Mouse (Mus musculus) forebrain, embryonic 16.5 days (tissue): Measurements from ENCODE around the gene Mgmt. TPM values are rescaled to one million over a fixed set of nuclear protein-coding genes. Genes with fewer than 3 reads are reported as not detected.

Source experiments
- ATAC-seq: fragments of 200-750 bp; cut with Nextera tagmentation; 2 replicates; pipeline ENCODE4 v1.8.0; 2017; ENCODE audit warnings: mild to moderate bottlenecking, moderate library complexity
- H3K27ac ChIP-seq: fragments of 300-500 bp; sonication (generic); 2 replicates; pipeline ENCODE4 v1.5.1; 2014; ENCODE audit warnings: low read length, control low read depth
- H3K27me3 ChIP-seq: fragments of 300-500 bp; sonication (generic); replicated peaks from 2 replicates; pipeline ENCODE4 v1.6.1; 2014; ENCODE audit warnings: low read length; ENCODE audit not compliant: control insufficient read depth, insufficient read depth
- H3K36me3 ChIP-seq: fragments of 300-500 bp; sonication (generic); 2 replicates; pipeline ENCODE4 v1.6.1; 2014; ENCODE audit not compliant: control insufficient read depth, insufficient read depth
- H3K4me1 ChIP-seq: fragments of 300-500 bp; sonication (generic); replicated peaks from 2 replicates; pipeline ENCODE4 v1.6.1; 2014; ENCODE audit warnings: low read length; ENCODE audit not compliant: control insufficient read depth, insufficient read depth
- H3K4me2 ChIP-seq: fragments of 300-500 bp; sonication (generic); 2 replicates; pipeline ENCODE4 v1.6.1; 2014; ENCODE audit warnings: mild to moderate bottlenecking, low read length, control low read depth
- H3K4me3 ChIP-seq: fragments of 300-500 bp; sonication (generic); replicated peaks from 2 replicates; pipeline ENCODE4 v1.5.1; 2014; ENCODE audit warnings: mild to moderate bottlenecking, low read length, control low read depth
- H3K9ac ChIP-seq: fragments of 300-500 bp; sonication (generic); replicated peaks from 2 replicates; pipeline ENCODE4 v1.6.1; 2014; ENCODE audit warnings: low read depth, low read length, control low read depth
- H3K9me3 ChIP-seq: fragments of 300-500 bp; sonication (generic); 2 replicates; pipeline ENCODE4 v1.6.1; 2016; ENCODE audit warnings: low read length; ENCODE audit not compliant: control insufficient read depth
- WGBS: fragments of 180-500 bp; shearing (Covaris S2); extraction: QIAGEN DNeasy Blood & Tissue Kit; methylation state at CpG from one replicate; pipeline ENCODE4 v1.1.7; 2014; 5-methylcytosine and 5-hydroxymethylcytosine counted together
- polyA plus RNA-seq: library from polyadenylated mRNA; unstranded; fragments of >200 nt; fragmentation: Nextera tagmentation; extraction: Ambion mirVana; gene quantifications from 2 replicates; pipeline ENCODE4 v1.2.1, GENCODE M21; 2015

Gene Mgmt
- 1.0 and 1.2 TPM in 2 replicates for polyA plus RNA-seq

GRCm38 (mm10) chr7:136894106-136894986, at the start of gene Mgmt:
Mgmt (plus strand) TSS chr7:136894614.
- no peak within 1 kb of the TSS for H3K27ac ChIP-seq
- H3K4me2 ChIP-seq = peak within 1 kb of the TSS; percentile 46
- H3K4me3 ChIP-seq = peak within 1 kb of the TSS; percentile 37
- peak within 1 kb of the TSS; percentile 19 for H3K9ac ChIP-seq
- peaks cover 4% of the 10 kb centered on the region; the same call in 1 of the 2 replicates for H3K4me1 ChIP-seq
- ATAC-seq = peak; percentile 99
- WGBS = 11% methylated on average over 33 of the region's 33 CpGs
- H3K36me3 ChIP-seq = no peaks in the 10 kb centered on the region
- H3K9me3 ChIP-seq = no peaks in the 10 kb centered on the region
- no peaks in the 10 kb centered on the region for H3K27me3 ChIP-seq

GRCm38 (mm10) chr7:136844835-136845234, 49.6 kb upstream of the Mgmt start:
- no peaks in the 10 kb centered on the region for H3K36me3 ChIP-seq
- H3K4me1 ChIP-seq = peaks cover 16% of the 10 kb centered on the region
- no peaks in the 10 kb centered on the region for H3K9me3 ChIP-seq
- 22% methylated on average over 5 of the region's 5 CpGs for WGBS
- no peak overlapping the region for H3K27ac ChIP-seq
- H3K4me2 ChIP-seq = no peak overlapping the region
- no peak overlapping the region for H3K9ac ChIP-seq
- 0 out of 2 replicates have a peak, but pooled peaks cover 12% of the 10 kb centered on the region for H3K27me3 ChIP-seq
- ATAC-seq = peak; percentile 50; the same call in 1 of the 2 replicates
- H3K4me3 ChIP-seq = no peak overlapping the region

GRCm38 (mm10) chr7:136845321-136845720, 49.1 kb upstream of the Mgmt start:
- no peaks in the 10 kb centered on the region for H3K9me3 ChIP-seq
- no peak overlapping the region for H3K9ac ChIP-seq
- peak overlapping the region; percentile 29 for H3K4me2 ChIP-seq
- peak; percentile 59 for ATAC-seq
- no peak overlapping the region for H3K4me3 ChIP-seq
- peaks cover 16% of the 10 kb centered on the region for H3K4me1 ChIP-seq
- 4% methylated on average over 9 of the region's 9 CpGs for WGBS
- H3K27ac ChIP-seq = no peak overlapping the region
- H3K36me3 ChIP-seq = no peaks in the 10 kb centered on the region
- 0 out of 2 replicates have a peak, but pooled peaks cover 12% of the 10 kb centered on the region for H3K27me3 ChIP-seq

- Histone ChIP-seq H3K36me3 (no peaks in the 10 kb centered on the region), H3K27ac (no peak overlapping the region), H3K4me3 (no peak overlapping the region), H3K4me2 (peak overlapping the region; percentile 29; the same call in 1 of the 2 replicates), H3K9me3 (no peaks in the 10 kb centered on the region), H3K4me1 (peaks cover 16% of the 10 kb centered on the region), H3K9ac (no peak overlapping the region), H3K27me3 (0 out of 2 replicates have a peak, but pooled peaks cover 9% of the 10 kb centered on the region)
- ATAC-seq = no peak
- 30% methylated on average over 10 of the region's 10 CpGs for WGBS
These were observed 48.3 kb upstream of the Mgmt start for GRCm38 (mm10) chr7:136846086-136846620.

- Histone ChIP-seq H3K9ac (no peak overlapping the region), H3K27ac (no peak overlapping the region), H3K4me3 (no peak overlapping the region), H3K4me1 (peaks cover 16% of the 10 kb centered on the region), H3K9me3 (no peaks in the 10 kb centered on the region), H3K36me3 (no peaks in the 10 kb centered on the region), H3K4me2 (no peak overlapping the region), H3K27me3 (0 out of 2 replicates have a peak, but pooled peaks cover 9% of the 10 kb centered on the region)
- ATAC-seq = no peak
- WGBS = 87% methylated on average over 6 of the region's 6 CpGs
These were observed 46.8 kb upstream of the Mgmt start for GRCm38 (mm10) chr7:136847601-136848000.

DNA sequence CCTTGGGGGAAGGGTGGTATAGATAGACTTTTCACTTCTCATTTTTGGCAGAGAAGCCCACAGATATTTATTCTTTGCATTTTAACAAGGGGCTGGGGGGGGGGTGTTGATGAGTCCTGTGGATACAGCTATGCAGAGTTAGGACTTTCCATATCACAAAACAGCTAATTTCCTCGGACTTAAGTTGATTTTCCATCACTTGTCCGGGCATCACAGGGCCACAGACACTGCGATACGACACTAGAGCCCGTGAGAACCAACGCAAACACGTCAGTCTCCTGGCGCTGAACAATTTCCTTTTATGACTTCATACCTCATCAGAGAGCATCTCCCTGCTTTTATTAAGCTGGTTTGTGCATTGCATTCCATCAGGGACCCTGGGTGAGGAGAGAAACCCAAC, 45.7 kb upstream of the Mgmt start:
- H3K27me3 ChIP-seq = 0 out of 2 replicates have a peak, but pooled peaks cover 4% of the 10 kb centered on the region
- H3K9me3 ChIP-seq = no peaks in the 10 kb centered on the region
- H3K27ac ChIP-seq = no peak overlapping the region
- H3K9ac ChIP-seq = no peak overlapping the region
- H3K36me3 ChIP-seq = no peaks in the 10 kb centered on the region
- H3K4me2 ChIP-seq = no peak overlapping the region
- peaks cover 16% of the 10 kb centered on the region for H3K4me1 ChIP-seq
- H3K4me3 ChIP-seq = no peak overlapping the region
- 78% methylated on average over 8 of the region's 8 CpGs for WGBS
- ATAC-seq = no peak

DNA sequence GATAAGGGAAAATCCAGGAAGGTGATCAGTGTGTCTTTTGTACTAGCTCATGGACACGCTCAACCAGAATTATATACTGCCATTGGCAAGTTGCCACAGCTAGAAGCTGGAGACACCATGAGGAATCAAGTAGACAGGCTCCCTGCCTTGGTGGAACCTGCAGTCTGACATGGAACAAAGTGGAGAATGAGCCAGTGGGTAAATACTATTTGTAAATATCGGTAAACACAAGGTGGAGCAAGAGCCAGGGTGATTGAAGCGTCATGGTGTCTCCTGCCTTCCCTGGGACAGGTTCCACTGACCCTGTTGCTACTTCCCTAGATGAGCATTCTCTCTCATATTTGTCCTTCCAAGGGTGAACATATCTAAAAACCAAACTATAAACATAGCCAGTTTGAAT, 44.6 kb upstream of the Mgmt start:
- no peak overlapping the region for H3K4me3 ChIP-seq
- H3K9me3 ChIP-seq = no peaks in the 10 kb centered on the region
- 84% methylated on average over 3 of the region's 3 CpGs for WGBS
- no peak for ATAC-seq
- H3K4me1 ChIP-seq = peaks cover 12% of the 10 kb centered on the region
- no peak overlapping the region for H3K9ac ChIP-seq
- no peaks in the 10 kb centered on the region for H3K36me3 ChIP-seq
- H3K4me2 ChIP-seq = no peak overlapping the region
- 0 out of 2 replicates have a peak, but pooled peaks cover 3% of the 10 kb centered on the region for H3K27me3 ChIP-seq
- no peak overlapping the region for H3K27ac ChIP-seq

- no peak for ATAC-seq
- WGBS = 79% methylated on average over 5 of the region's 5 CpGs
- Histone ChIP-seq H3K9me3 (no peaks in the 10 kb centered on the region), H3K9ac (no peak overlapping the region), H3K27ac (no peak overlapping the region), H3K36me3 (no peaks in the 10 kb centered on the region), H3K4me3 (no peak overlapping the region), H3K4me1 (peaks cover 10% of the 10 kb centered on the region), H3K4me2 (no peak overlapping the region), H3K27me3 (0 out of 2 replicates have a peak, but pooled peaks cover 3% of the 10 kb centered on the region)
These were observed 44.1 kb upstream of the Mgmt start for GRCm38 (mm10) chr7:136850339-136850738.

DNA sequence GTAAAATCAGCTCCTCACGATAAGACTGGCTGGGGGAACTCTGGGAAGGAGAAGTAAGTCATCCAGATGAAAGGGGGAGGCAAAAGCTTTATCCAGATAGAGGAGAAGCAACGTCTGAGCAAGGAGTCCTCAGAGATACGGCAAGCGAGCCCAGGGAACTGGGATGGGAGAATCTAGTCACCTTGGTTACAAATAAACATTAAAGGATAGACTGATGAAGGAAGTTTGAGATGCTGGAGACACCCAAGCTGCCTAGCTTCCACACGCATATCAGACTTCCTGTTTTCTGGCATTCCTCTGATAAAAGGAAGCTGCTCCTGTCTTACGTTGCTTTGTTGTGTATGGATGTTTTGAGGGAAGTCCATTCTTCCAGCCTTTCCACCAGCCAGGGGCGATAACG, 42.5 kb upstream of the Mgmt start:
- ATAC-seq = no peak
- H3K4me2 ChIP-seq = no peak overlapping the region
- no peak overlapping the region for H3K4me3 ChIP-seq
- WGBS = 78% methylated on average over 8 of the region's 8 CpGs
- no peaks in the 10 kb centered on the region for H3K36me3 ChIP-seq
- no peaks in the 10 kb centered on the region for H3K27me3 ChIP-seq
- no peaks in the 10 kb centered on the region for H3K4me1 ChIP-seq
- H3K9ac ChIP-seq = no peak overlapping the region
- no peaks in the 10 kb centered on the region for H3K9me3 ChIP-seq
- H3K27ac ChIP-seq = no peak overlapping the region
